Mouse (Mus musculus) midbrain, embryonic 16.5 days (tissue): ENCODE results near the gene Cdkal1. TPM values are rescaled to one million over a fixed set of nuclear protein-coding genes. Genes with fewer than 3 reads are reported as not detected.

Experiments
- ATAC-seq: fragments of 200-750 bp; cut with Nextera tagmentation; 2 replicates; pipeline ENCODE4 v1.8.0; 2017; ENCODE audit warnings: moderate TSS enrichment
- H3K27ac ChIP-seq: fragments of 300-500 bp; sonication (generic); 2 replicates; pipeline ENCODE4 v1.5.1; 2014; ENCODE audit warnings: mild to moderate bottlenecking, low read length, mixed read lengths
- H3K27me3 ChIP-seq: fragments of 300-500 bp; sonication (generic); 2 replicates; pipeline ENCODE4 v1.6.1; 2014; ENCODE audit warnings: low read depth, low read length, mixed read lengths; ENCODE audit not compliant: control insufficient read depth, insufficient read depth
- H3K36me3 ChIP-seq: fragments of 300-500 bp; sonication (generic); 2 replicates; pipeline ENCODE4 v1.6.1; 2014; ENCODE audit warnings: mild to moderate bottlenecking, low read length, moderate library complexity, mixed read lengths; ENCODE audit not compliant: control insufficient read depth, insufficient read depth
- H3K4me1 ChIP-seq: fragments of 300-500 bp; sonication (generic); 2 replicates; pipeline ENCODE4 v1.6.1; 2014; ENCODE audit warnings: mild to moderate bottlenecking, low read length, mixed read lengths; ENCODE audit not compliant: control insufficient read depth, insufficient read depth
- H3K4me2 ChIP-seq: fragments of 300-500 bp; sonication (generic); 2 replicates; pipeline ENCODE4 v1.6.1; 2014; ENCODE audit warnings: mild to moderate bottlenecking, low read length, mixed read lengths
- H3K4me3 ChIP-seq: fragments of 300-500 bp; sonication (generic); 2 replicates; pipeline ENCODE4 v1.5.1; 2014; ENCODE audit warnings: low read depth, mild to moderate bottlenecking, low read length, moderate library complexity, mixed read lengths
- H3K9ac ChIP-seq: fragments of 300-500 bp; sonication (generic); 2 replicates; pipeline ENCODE4 v1.6.1; 2014; ENCODE audit warnings: low read depth, low read length, mixed read lengths
- H3K9me3 ChIP-seq: fragments of 300-500 bp; sonication (generic); replicated peaks from 2 replicates; pipeline ENCODE4 v1.6.1; 2014; ENCODE audit warnings: mild to moderate bottlenecking, low read length, mixed read lengths; ENCODE audit not compliant: control insufficient read depth, poor library complexity, severe bottlenecking
- WGBS: fragments of 180-500 bp; shearing (Covaris S2); extraction: QIAGEN DNeasy Blood & Tissue Kit; methylation state at CpG from one replicate; pipeline ENCODE4 v1.1.7; 2014; 5-methylcytosine and 5-hydroxymethylcytosine counted together
- polyA plus RNA-seq: library from polyadenylated mRNA; unstranded; fragments of >200 nt; fragmentation: Nextera tagmentation; extraction: Ambion mirVana; gene quantifications from 2 replicates; pipeline ENCODE4 v1.2.1, GENCODE M21; 2015

Gene Cdkal1
- polyA plus RNA-seq, 1 experiment from 2014 or later = 21.4 TPM

DNA sequence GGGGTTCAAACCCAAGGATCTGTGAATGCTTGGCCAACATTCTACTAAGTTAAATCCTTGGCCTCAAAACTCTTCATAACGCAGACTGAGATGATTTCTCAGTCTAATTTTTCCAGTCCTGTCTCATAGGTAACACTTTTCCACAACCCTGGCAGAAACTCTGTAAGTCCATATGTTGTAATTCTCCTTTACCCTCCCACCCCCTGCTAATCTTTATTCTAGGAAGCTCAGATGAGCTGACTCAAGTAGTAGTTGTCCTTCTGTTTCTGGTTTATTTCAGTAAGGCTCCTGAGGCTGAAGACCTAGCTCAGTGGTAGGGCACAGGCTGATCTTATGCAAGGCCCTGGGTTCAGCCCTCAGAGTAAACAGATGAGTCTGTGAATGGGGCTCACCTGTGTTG is 537.8 kb downstream of the Cdkal1 start:
- Histone ChIP-seq H3K4me1 (peaks cover 7% of the 10 kb centered on the region; the same call in 1 of the 2 replicates), H3K36me3 (no peaks in the 10 kb centered on the region), H3K9ac (no peak overlapping the region), H3K27me3 (no peaks in the 10 kb centered on the region), H3K4me2 (no peak overlapping the region), H3K9me3 (no peaks in the 10 kb centered on the region), H3K4me3 (no peak overlapping the region), H3K27ac (no peak overlapping the region)
- WGBS = 94% methylated on average over 1 of the region's 1 CpGs
- ATAC-seq = no peak

DNA sequence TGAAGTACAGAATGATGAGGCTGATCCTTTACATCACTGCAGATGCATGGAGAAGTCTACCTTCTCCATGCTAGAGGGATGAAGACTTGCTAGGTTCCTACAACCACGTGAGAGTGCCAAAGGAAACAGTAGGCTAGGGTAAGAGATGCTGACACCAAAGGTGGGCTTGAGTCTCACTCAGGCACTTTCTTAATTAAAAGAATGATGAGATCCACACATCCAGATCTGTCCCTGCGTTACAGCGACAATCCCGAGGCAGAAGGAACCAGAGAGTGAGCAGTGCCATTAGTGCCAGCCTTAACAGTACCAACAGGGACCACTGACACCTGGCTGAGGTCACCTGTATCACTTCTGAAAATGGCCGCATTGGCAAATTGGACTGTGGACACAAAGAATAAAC is 539.2 kb downstream of the Cdkal1 start:
- H3K27me3 ChIP-seq = no peaks in the 10 kb centered on the region
- H3K36me3 ChIP-seq = no peaks in the 10 kb centered on the region
- 93% methylated on average over 5 of the region's 5 CpGs for WGBS
- no peak overlapping the region for H3K27ac ChIP-seq
- no peak overlapping the region for H3K4me3 ChIP-seq
- no peak overlapping the region for H3K4me2 ChIP-seq
- H3K9ac ChIP-seq = no peak overlapping the region
- H3K9me3 ChIP-seq = no peaks in the 10 kb centered on the region
- ATAC-seq = no peak
- H3K4me1 ChIP-seq = peaks cover 7% of the 10 kb centered on the region; the same call in 1 of the 2 replicates

DNA sequence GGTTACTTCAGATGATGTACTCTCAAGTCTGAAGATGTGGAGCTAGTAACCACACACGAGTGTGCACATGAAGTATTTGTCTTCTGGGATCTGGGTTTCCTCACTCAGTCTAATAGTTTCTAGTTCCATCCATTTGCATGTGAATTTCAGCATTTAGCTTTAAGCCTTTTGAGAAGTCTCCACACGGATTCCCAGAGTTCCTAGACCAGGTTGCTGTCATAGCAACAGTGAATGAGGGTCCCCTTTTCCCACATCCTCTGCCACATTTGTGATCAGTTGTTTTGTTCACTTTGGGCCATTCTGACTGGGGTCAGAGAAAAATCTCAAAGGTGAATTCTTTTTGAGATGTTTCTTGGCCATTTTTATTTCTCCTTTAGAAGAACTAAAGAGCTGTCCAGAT is 543.4 kb downstream of the Cdkal1 start:
- H3K4me1 ChIP-seq = peaks cover 18% of the 10 kb centered on the region
- no peak overlapping the region for H3K27ac ChIP-seq
- H3K27me3 ChIP-seq = no peaks in the 10 kb centered on the region
- H3K4me3 ChIP-seq = no peak overlapping the region
- H3K9ac ChIP-seq = no peak overlapping the region
- no peaks in the 10 kb centered on the region for H3K9me3 ChIP-seq
- H3K4me2 ChIP-seq = no peak overlapping the region
- no peak; the same call in 1 of the 2 replicates for ATAC-seq
- 20% methylated on average over 2 of the region's 2 CpGs for WGBS
- H3K36me3 ChIP-seq = no peaks in the 10 kb centered on the region

DNA sequence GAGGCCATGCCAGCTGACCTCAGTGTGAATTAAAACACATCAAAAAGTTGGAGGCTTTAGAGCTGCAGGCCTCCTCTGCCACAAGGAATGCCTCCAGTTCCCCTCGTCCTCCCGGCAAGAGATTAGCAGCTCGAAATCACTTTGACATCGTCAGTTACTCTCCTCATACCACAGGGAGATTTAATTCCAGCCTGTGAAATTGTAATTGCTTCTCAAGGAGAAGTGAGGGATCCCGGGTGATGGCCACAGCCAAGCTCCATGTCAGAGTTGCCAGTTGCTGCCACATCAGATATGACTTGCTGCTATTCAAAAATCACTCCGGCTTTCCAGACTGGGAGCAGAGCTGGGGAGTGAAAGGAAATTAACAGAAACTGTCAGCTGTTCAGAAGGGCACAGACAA is 548.1 kb downstream of the Cdkal1 start:
- 0 out of 2 replicates have a peak, but pooled peaks have one; percentile 27 for ATAC-seq
- Histone ChIP-seq H3K4me1 (peaks cover 13% of the 10 kb centered on the region), H3K27me3 (no peaks in the 10 kb centered on the region), H3K9me3 (no peaks in the 10 kb centered on the region), H3K4me2 (no peak overlapping the region), H3K9ac (no peak overlapping the region), H3K27ac (no peak overlapping the region; the same call in 1 of the 2 replicates), H3K36me3 (no peaks in the 10 kb centered on the region), H3K4me3 (no peak overlapping the region)
- WGBS = 18% methylated on average over 6 of the region's 6 CpGs

DNA sequence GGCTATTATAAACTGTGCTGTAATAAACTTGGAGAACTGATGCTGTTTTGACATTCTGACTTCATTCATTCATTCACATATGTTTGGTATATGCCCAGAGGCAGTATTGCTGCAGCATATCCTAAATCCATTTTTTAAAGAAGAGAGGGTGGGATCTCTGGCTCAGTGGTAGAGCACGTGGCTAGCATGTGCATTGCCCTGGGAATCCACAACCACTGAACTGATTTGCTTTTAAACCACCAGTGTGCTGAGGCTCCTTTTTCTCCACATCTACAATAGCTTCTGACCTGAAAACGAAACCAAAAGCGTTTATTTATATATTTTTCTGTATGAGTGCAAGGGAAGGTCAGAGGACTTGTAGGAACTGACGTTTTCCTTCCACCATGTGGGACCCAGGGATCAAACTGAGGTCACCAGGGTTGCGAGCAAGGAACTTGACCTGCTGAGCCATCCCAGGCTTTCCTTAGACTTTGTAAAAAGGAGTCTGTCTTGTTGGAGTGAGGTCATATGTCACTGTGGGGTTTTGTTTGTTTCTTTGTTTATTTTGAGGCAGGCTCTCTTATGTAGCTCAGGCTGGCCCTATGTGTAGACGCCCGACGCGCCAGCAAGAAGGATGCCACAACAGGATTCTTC is 562.8 kb downstream of the Cdkal1 start:
- Histone ChIP-seq H3K4me2 (no peak overlapping the region), H3K27ac (no peak overlapping the region), H3K9me3 (no peaks in the 10 kb centered on the region), H3K27me3 (no peaks in the 10 kb centered on the region), H3K36me3 (no peaks in the 10 kb centered on the region), H3K9ac (no peak overlapping the region), H3K4me3 (no peak overlapping the region), H3K4me1 (no peaks in the 10 kb centered on the region)
- ATAC-seq = no peak
- 90% methylated on average over 9 of the region's 9 CpGs for WGBS

DNA sequence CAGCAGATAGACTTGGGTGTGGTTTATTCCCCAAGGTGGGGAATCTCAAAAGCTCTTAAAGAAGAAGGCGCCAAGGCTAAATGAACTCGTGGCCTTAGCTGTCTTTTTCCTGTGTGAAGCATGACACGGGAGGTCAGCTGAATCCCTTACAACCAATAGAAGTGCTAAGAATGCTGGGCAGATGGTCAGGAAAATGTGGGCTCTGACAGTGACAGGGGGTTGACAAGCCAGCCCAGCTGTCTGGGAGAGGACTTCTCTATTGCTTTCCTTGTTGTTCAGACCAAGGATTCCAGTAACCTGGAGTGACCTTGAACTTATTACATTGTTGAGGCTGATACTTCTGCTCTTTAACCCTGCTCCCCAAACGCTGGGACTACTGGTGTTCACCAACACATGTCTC is 564.9 kb downstream of the Cdkal1 start:
- 73% methylated on average over 4 of the region's 4 CpGs for WGBS
- Histone ChIP-seq H3K4me3 (no peak overlapping the region), H3K27ac (no peak overlapping the region), H3K9ac (no peak overlapping the region), H3K9me3 (no peaks in the 10 kb centered on the region), H3K4me2 (no peak overlapping the region), H3K27me3 (no peaks in the 10 kb centered on the region), H3K4me1 (no peaks in the 10 kb centered on the region), H3K36me3 (no peaks in the 10 kb centered on the region)
- ATAC-seq = no peak

DNA sequence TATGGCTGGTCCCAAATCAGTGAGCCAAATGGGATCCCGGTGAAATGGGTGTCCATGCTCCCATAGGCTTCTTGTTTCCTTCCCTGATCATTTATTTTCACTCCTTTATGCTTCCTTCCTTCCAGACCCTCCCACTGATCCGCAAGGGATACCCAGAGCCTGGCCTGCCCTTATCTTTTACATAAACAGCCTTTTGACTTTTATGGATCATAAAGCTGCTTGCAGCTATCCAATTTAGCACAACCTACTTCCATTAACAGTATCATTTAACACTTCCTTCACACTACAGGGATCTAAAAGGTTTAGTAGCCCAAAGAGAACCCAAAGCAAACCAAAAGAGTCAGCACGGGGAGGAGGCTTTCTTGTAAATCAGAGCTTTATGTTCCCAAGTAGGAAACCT is 570.4 kb downstream of the Cdkal1 start:
- H3K27ac ChIP-seq = no peak overlapping the region
- WGBS = 74% methylated on average over 3 of the region's 3 CpGs
- H3K27me3 ChIP-seq = no peaks in the 10 kb centered on the region
- no peaks in the 10 kb centered on the region for H3K9me3 ChIP-seq
- no peak overlapping the region for H3K4me3 ChIP-seq
- no peaks in the 10 kb centered on the region for H3K4me1 ChIP-seq
- no peak overlapping the region for H3K4me2 ChIP-seq
- ATAC-seq = no peak
- H3K9ac ChIP-seq = no peak overlapping the region
- no peaks in the 10 kb centered on the region for H3K36me3 ChIP-seq

DNA sequence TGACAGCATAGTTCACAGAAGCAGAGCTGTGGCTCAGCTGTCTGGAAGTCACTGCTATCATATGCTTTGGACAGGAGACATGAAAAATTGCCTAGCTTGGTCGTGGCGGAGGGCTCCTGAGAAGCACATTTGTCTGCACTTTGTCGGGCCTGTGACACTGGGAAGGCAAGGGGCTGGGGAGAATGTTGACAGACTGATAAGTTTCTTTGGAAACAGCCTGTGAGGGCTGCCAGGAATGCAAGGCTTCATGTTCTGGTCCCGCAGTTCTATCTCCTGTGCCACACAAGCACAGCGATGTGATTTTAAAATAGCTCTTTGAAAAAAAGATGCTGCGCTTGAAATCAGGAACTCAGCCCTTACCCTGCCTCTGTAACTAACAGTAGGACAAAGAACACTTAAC is 573.9 kb downstream of the Cdkal1 start:
- Histone ChIP-seq H3K9me3 (no peaks in the 10 kb centered on the region), H3K4me2 (no peak overlapping the region), H3K4me1 (peaks cover 2% of the 10 kb centered on the region; the same call in 1 of the 2 replicates), H3K27me3 (no peaks in the 10 kb centered on the region), H3K9ac (no peak overlapping the region), H3K36me3 (no peaks in the 10 kb centered on the region), H3K27ac (no peak overlapping the region), H3K4me3 (no peak overlapping the region)
- no peak for ATAC-seq
- 87% methylated on average over 6 of the region's 6 CpGs for WGBS

DNA sequence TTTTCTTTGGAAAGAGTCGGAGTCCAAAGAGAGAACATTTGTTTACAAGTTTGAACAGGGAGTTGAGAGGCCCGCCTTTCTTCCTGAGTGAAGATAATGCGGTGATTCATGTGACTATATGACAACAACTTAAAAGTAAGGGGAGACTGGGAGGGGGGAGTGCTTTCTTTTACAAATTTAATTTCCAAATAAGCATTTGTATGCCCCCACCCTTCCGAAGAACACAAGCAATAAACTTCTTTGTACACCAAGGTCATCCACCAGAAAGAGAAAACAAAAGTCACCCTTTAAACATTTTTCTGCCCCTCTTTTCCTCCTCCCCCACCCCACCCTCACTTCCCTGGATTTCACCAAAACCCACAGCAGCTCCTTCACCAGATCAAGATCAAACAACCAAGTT is 577.3 kb downstream of the Cdkal1 start:
- H3K4me3 ChIP-seq = no peak overlapping the region
- WGBS = 57% methylated on average over 4 of the region's 4 CpGs
- no peaks in the 10 kb centered on the region for H3K27me3 ChIP-seq
- H3K9me3 ChIP-seq = no peaks in the 10 kb centered on the region
- H3K9ac ChIP-seq = no peak overlapping the region
- ATAC-seq = no peak
- H3K27ac ChIP-seq = no peak overlapping the region
- peaks cover 11% of the 10 kb centered on the region for H3K4me1 ChIP-seq
- no peaks in the 10 kb centered on the region for H3K36me3 ChIP-seq
- no peak overlapping the region for H3K4me2 ChIP-seq
